Mouse (Mus musculus) bone marrow, adult 2 months (tissue): Measurements from ENCODE around the gene Snn. TPM values are rescaled to one million over a fixed set of nuclear protein-coding genes. Genes with fewer than 3 reads are reported as not detected.

Experiments
- H3K27ac ChIP-seq: fragments of 200-500 bp; 2 replicates; pipeline ENCODE4 v1.5.1; 2012; ENCODE audit warnings: low read depth, mild to moderate bottlenecking, control low read depth, inconsistent platforms, low read length; ENCODE audit not compliant: control insufficient read depth, poor library complexity, insufficient read depth
- H3K4me1 ChIP-seq: fragments of 200-500 bp; 2 replicates; pipeline ENCODE4 v1.6.1; 2011; ENCODE audit warnings: low read length; ENCODE audit not compliant: control insufficient read depth, insufficient read depth
- H3K4me3 ChIP-seq: fragments of 200-500 bp; replicated peaks from 2 replicates; pipeline ENCODE3; 2011; ENCODE audit warnings: mild to moderate bottlenecking, low read depth, low read length, control low read depth; ENCODE audit not compliant: control insufficient read depth
- CTCF ChIP-seq: fragments of 200-500 bp; IDR thresholded peaks from 2 replicates; pipeline ENCODE4 v1.5.1; 2011; ENCODE audit warnings: low read length, control low read depth; ENCODE audit not compliant: control insufficient read depth, insufficient read depth
- POLR2A ChIP-seq: fragments of 200-500 bp; IDR thresholded peaks from 2 replicates; pipeline ENCODE4 v1.6.1; 2011; ENCODE audit warnings: low read depth, mild to moderate bottlenecking, control low read depth, low read length, borderline replicate concordance; ENCODE audit not compliant: control insufficient read depth
- WGBS: fragments of 180-500 bp; shearing (Covaris S2); methylation state at CpG from one replicate; pipeline ENCODE4 v1.1.7; 2018; 5-methylcytosine and 5-hydroxymethylcytosine counted together
- polyA plus RNA-seq: library from polyadenylated mRNA; stranded (reverse); fragments of >200 nt; gene quantifications from 2 replicates; pipeline ENCODE4 v1.2.4, GENCODE M21; 2011; ENCODE audit warnings: low replicate concordance; ENCODE audit not compliant: missing spikeins, insufficient read depth, insufficient read length

Snn gene
- polyA plus RNA-seq, 1 experiment, result 21.6 TPM

GRCm38 (mm10) chr16:11035273-11035672 lies 25.5 kb upstream of the Snn start:
- H3K4me1 ChIP-seq, result no peaks in the 10 kb centered on the region
- H3K27ac ChIP-seq, result no peak overlapping the region
- WGBS, result 74% methylated on average over 9 of the region's 9 CpGs
- TF ChIP-seq POLR2A, result no peak
- H3K4me3 ChIP-seq, result no peak overlapping the region

GRCm38 (mm10) chr16:11035790-11036431 lies 24.8 kb upstream of the Snn start:
- Histone ChIP-seq H3K4me3 (no peak overlapping the region), H3K4me1 (no peaks in the 10 kb centered on the region), H3K27ac (no peak overlapping the region)
- 22% methylated on average over 15 of the region's 15 CpGs for WGBS
- TF ChIP-seq POLR2A (no peak), CTCF (peak; percentile 92)

GRCm38 (mm10) chr16:11040603-11041002 lies 20.1 kb upstream of the Snn start:
- peak overlapping the region; percentile 79 for H3K27ac ChIP-seq
- H3K4me3 ChIP-seq, result no peak overlapping the region
- TF ChIP-seq CTCF, result no peak
- TF ChIP-seq POLR2A, result no peak
- WGBS, result 70% methylated on average over 2 of the region's 2 CpGs
- no peaks in the 10 kb centered on the region; the same call in 1 of the 2 replicates for H3K4me1 ChIP-seq

GRCm38 (mm10) chr16:11043239-11043638 lies 17.5 kb upstream of the Snn start:
- Histone ChIP-seq H3K4me1 (no peaks in the 10 kb centered on the region; the same call in 1 of the 2 replicates), H3K27ac (no peak overlapping the region), H3K4me3 (no peak overlapping the region)
- TF ChIP-seq CTCF (no peak), POLR2A (no peak)
- 85% methylated on average over 5 of the region's 5 CpGs for WGBS

- Histone ChIP-seq H3K4me1 (no peaks in the 10 kb centered on the region; the same call in 1 of the 2 replicates), H3K27ac (no peak overlapping the region), H3K4me3 (no peak overlapping the region)
- TF ChIP-seq CTCF (no peak), POLR2A (no peak)
- 82% methylated on average over 7 of the region's 7 CpGs for WGBS
Measured at GRCm38 (mm10) chr16:11046437-11046836, 14.3 kb upstream of the Snn start.

- H3K27ac ChIP-seq, result no peak overlapping the region
- TF ChIP-seq CTCF, result no peak
- no peak for TF ChIP-seq POLR2A
- H3K4me1 ChIP-seq, result no peaks in the 10 kb centered on the region; the same call in 1 of the 2 replicates
- H3K4me3 ChIP-seq, result no peak overlapping the region
- WGBS, result 43% methylated on average over 7 of the region's 7 CpGs
Measured at GRCm38 (mm10) chr16:11047130-11047529, 13.6 kb upstream of the Snn start.

- no peak for TF ChIP-seq POLR2A
- no peak for TF ChIP-seq CTCF
- Histone ChIP-seq H3K4me3 (no peak overlapping the region), H3K4me1 (peaks cover 1% of the 10 kb centered on the region; the same call in 1 of the 2 replicates), H3K27ac (no peak overlapping the region)
- WGBS, result 75% methylated on average over 2 of the region's 2 CpGs
Measured at GRCm38 (mm10) chr16:11050226-11050625, 10.5 kb upstream of the Snn start.

- no peak overlapping the region for H3K4me3 ChIP-seq
- H3K27ac ChIP-seq, result no peak overlapping the region
- H3K4me1 ChIP-seq, result peaks cover 3% of the 10 kb centered on the region; the same call in 1 of the 2 replicates
- 87% methylated on average over 11 of the region's 11 CpGs for WGBS
- TF ChIP-seq CTCF (no peak), POLR2A (no peak)
Measured at GRCm38 (mm10) chr16:11051134-11051533, 9.6 kb upstream of the Snn start.

- Histone ChIP-seq H3K4me3 (no peak overlapping the region), H3K4me1 (peaks cover 4% of the 10 kb centered on the region; the same call in 1 of the 2 replicates), H3K27ac (no peak overlapping the region)
- 40% methylated on average over 6 of the region's 6 CpGs for WGBS
- TF ChIP-seq CTCF (no peak), POLR2A (no peak)
Measured at GRCm38 (mm10) chr16:11054409-11054808, 6.3 kb upstream of the Snn start.
